Mouse (Mus musculus): Measurements from ENCODE around the gene Ube2l6. TPM values are rescaled to one million over a fixed set of nuclear protein-coding genes. Genes with fewer than 3 reads are reported as not detected.

The Ube2l6 gene
- total and polyA plus RNA-seq, 3 experiments, result 2.0 to 8.5 (median 4.1) TPM

DNA sequence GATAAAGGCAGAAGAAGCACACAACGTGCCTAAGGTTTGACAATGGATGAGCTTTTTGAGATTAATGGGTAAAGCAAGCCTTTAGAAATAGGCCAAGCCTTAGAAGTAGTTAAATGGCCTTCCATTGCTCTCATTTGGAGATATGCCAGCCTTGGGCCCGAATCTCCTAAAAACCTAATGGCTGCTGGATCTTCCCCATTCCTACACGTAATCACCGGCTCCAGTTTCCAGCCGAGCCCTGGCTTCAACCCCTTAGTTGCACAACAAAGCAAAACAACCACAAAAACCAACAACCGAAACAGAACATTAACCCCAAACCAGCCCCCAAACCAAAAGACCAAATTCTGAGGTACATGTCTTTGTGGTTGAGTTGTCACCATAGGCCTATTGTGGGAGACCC, 23.0 kb upstream of the Ube2l6 start:
- no peak for DNase-seq (ENCODE audit: extremely low read depth)
- Histone ChIP-seq H3K36me3 (replicated peaks in 1 of 2; ENCODE audit: control insufficient read depth in 1 of 2, insufficient read depth in 1 of 2, low read length in 1 of 2) (no peaks in the 10 kb centered on the region), H3K4me1 (ENCODE audit: control insufficient read depth in 1 of 2, insufficient read depth in 2 of 2) (no peaks in the 10 kb centered on the region), H3K9me3 (replicated peaks; ENCODE audit: low read length) (no peaks in the 10 kb centered on the region), H3K27me3 (replicated peaks) (peaks cover 59% of the 10 kb centered on the region), H3K4me2 (ENCODE audit: insufficient read depth, low read depth, poor library complexity, severe bottlenecking) (no peak overlapping the region), H3K79me2 (replicated peaks; ENCODE audit: control insufficient read depth, extremely low read depth, insufficient read depth, poor library complexity, severe bottlenecking) (no peaks in the 10 kb centered on the region), H3K9ac (ENCODE audit: insufficient read depth, low read depth) (no peak overlapping the region), H3K27ac (ENCODE audit: insufficient read depth, low read depth) (no peak overlapping the region), H3K4me3 (replicated peaks in 1 of 3; ENCODE audit: low read depth in 2 of 3, low read length in 2 of 3, poor library complexity in 1 of 3) (no peak overlapping the region)
- dilution Hi-C loops (cut with MboI; ENCODE audit: extremely low pct_ligation_motif_present, extremely low pct_unique_long_range_greater_than_20kb, low sequenced_read_pairs) (no loop called here), in situ Hi-C loops (cut with MboI; ENCODE audit: low pct_ligation_motif_present, low pct_unique_long_range_greater_than_20kb, low sequenced_read_pairs) (no loop called here)
- TF ChIP-seq CTCF (conservative IDR thresholded peaks at IDR 0.05 in 1 of 2, IDR thresholded peaks at IDR 0.05 in 1 of 2; ENCODE audit: low read depth in 2 of 2, low read length in 2 of 2) (no peak), MAX (IDR thresholded peaks at IDR 0.05; ENCODE audit: low read length) (no peak), KAT2A (IDR thresholded peaks at IDR 0.05; ENCODE audit: insufficient replicate concordance, low read length) (no peak), TBP (conservative IDR thresholded peaks at IDR 0.05; ENCODE audit: low read depth, low read length) (no peak), NELFE (IDR thresholded peaks at IDR 0.05; ENCODE audit: low read depth, low read length) (no peak), ZNF384 (IDR thresholded peaks at IDR 0.05; ENCODE audit: low read depth, low read length) (no peak), CHD2 (IDR thresholded peaks at IDR 0.05; ENCODE audit: low read length) (no peak), RCOR1 (conservative IDR thresholded peaks at IDR 0.05; ENCODE audit: low read depth, low read length) (no peak), BHLHE40 (IDR thresholded peaks at IDR 0.05; ENCODE audit: low read depth, low read length) (no peak), USF1 (IDR thresholded peaks at IDR 0.05; ENCODE audit: low read depth, low read length) (no peak), ZKSCAN1 (IDR thresholded peaks at IDR 0.05; ENCODE audit: borderline replicate concordance, low read depth, low read length) (no peak), SIN3A (IDR thresholded peaks at IDR 0.05; ENCODE audit: low read length) (no peak), ZC3H11A (IDR thresholded peaks at IDR 0.05; ENCODE audit: low read depth, low read length) (no peak), EP300 (IDR thresholded peaks at IDR 0.05; ENCODE audit: low read length) (no peak), JUND (conservative IDR thresholded peaks at IDR 0.05; ENCODE audit: low read depth, low read length) (no peak), CHD1 (IDR thresholded peaks at IDR 0.05; ENCODE audit: low read depth, low read length) (no peak), PAX5 (IDR thresholded peaks at IDR 0.05; ENCODE audit: low read length) (no peak), RAD21 (IDR thresholded peaks at IDR 0.05; ENCODE audit: low read depth, low read length) (no peak)

DNA sequence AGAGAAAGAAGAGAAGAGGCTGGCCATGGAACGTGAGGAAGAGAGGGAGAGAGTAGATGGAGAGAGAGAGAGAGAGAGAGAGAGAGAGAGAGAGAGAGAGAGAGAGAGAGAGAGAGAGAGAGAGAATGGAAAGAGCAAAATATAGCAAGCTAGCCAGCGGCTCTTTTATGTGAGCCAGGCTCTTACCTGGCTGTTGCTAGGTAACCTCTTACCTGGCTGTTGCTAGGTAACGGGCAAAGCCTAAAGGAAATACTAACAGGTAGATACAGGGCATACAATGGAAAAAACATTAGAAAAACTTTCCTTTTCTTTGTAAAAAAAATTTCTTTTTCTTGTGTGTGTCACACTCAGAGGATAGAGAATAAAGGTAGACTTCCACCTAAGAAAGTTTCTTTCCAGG, 20.9 kb upstream of the Ube2l6 start:
- H3K9me3 ChIP-seq (replicated peaks; ENCODE audit: low read length), result no peaks in the 10 kb centered on the region
- DNase-seq (ENCODE audit: extremely low read depth), result no peak
- no peak overlapping the region for H3K27ac ChIP-seq (ENCODE audit: insufficient read depth, low read depth)
- H3K9ac ChIP-seq (ENCODE audit: insufficient read depth, low read depth), result no peak overlapping the region
- H3K4me3 ChIP-seq (replicated peaks in 1 of 3; ENCODE audit: low read depth in 2 of 3, low read length in 2 of 3, poor library complexity in 1 of 3), result no peak overlapping the region
- no peak for TF ChIP-seq MAX (IDR thresholded peaks at IDR 0.05; ENCODE audit: low read length)
- TF ChIP-seq TBP (conservative IDR thresholded peaks at IDR 0.05; ENCODE audit: low read depth, low read length), result no peak
- no peak for TF ChIP-seq ZC3H11A (IDR thresholded peaks at IDR 0.05; ENCODE audit: low read depth, low read length)
- TF ChIP-seq POLR2AphosphoS2 (IDR thresholded peaks at IDR 0.05; ENCODE audit: low read depth, low read length), result no peak
- TF ChIP-seq JUND (conservative IDR thresholded peaks at IDR 0.05; ENCODE audit: low read depth, low read length), result no peak
- no peak for TF ChIP-seq MYC (IDR thresholded peaks at IDR 0.05; ENCODE audit: low read depth, low read length)
- TF ChIP-seq JUN (IDR thresholded peaks at IDR 0.05; ENCODE audit: insufficient read depth, low read depth, low read length), result no peak
- TF ChIP-seq ZNF384 (IDR thresholded peaks at IDR 0.05; ENCODE audit: low read depth, low read length), result no peak
- no peak for TF ChIP-seq PAX5 (IDR thresholded peaks at IDR 0.05; ENCODE audit: low read length)
- no peak for TF ChIP-seq CHD1 (IDR thresholded peaks at IDR 0.05; ENCODE audit: low read depth, low read length)
- no peak for TF ChIP-seq CTCF (conservative IDR thresholded peaks at IDR 0.05 in 1 of 2, IDR thresholded peaks at IDR 0.05 in 1 of 2; ENCODE audit: low read depth in 2 of 2, low read length in 2 of 2)
- TF ChIP-seq HCFC1 (IDR thresholded peaks at IDR 0.05; ENCODE audit: low read depth, low read length), result no peak
- no peak for TF ChIP-seq SMC3 (IDR thresholded peaks at IDR 0.05; ENCODE audit: low read depth, low read length)
- H3K36me3 ChIP-seq (replicated peaks in 1 of 2; ENCODE audit: control insufficient read depth in 1 of 2, insufficient read depth in 1 of 2, low read length in 1 of 2), result no peaks in the 10 kb centered on the region
- dilution Hi-C loops (cut with MboI; ENCODE audit: extremely low pct_ligation_motif_present, extremely low pct_unique_long_range_greater_than_20kb, low sequenced_read_pairs), result no loop called here
- peaks cover 46% of the 10 kb centered on the region for H3K27me3 ChIP-seq (replicated peaks)
- in situ Hi-C loops (cut with MboI; ENCODE audit: low pct_ligation_motif_present, low pct_unique_long_range_greater_than_20kb, low sequenced_read_pairs), result no loop called here
- H3K79me2 ChIP-seq (replicated peaks; ENCODE audit: control insufficient read depth, extremely low read depth, insufficient read depth, poor library complexity, severe bottlenecking), result no peaks in the 10 kb centered on the region
- H3K4me1 ChIP-seq (ENCODE audit: control insufficient read depth in 1 of 2, insufficient read depth in 2 of 2), result no peaks in the 10 kb centered on the region
- no peak overlapping the region for H3K4me2 ChIP-seq (ENCODE audit: insufficient read depth, low read depth, poor library complexity, severe bottlenecking)

Data from CH12.LX (cell line).